Mouse (Mus musculus): ENCODE measurements around the gene Slc39a11.

GRCm38 (mm10) chr11:113245666-113246065 lies 404.2 kb downstream of the Slc39a11 start:
- TF ChIP-seq POLR2A (IDR thresholded peaks at IDR 0.05; ENCODE audit: low read depth, low read length) (no peak), CTCF (conservative IDR thresholded peaks at IDR 0.05 in 1 of 2, IDR thresholded peaks at IDR 0.05 in 1 of 2; ENCODE audit: low read depth in 2 of 2, low read length in 2 of 2) (no peak), MEF2A (IDR thresholded peaks at IDR 0.05; ENCODE audit: borderline replicate concordance, low read depth, low read length) (no peak)

Data from CH12.LX (cell line).